Mouse (Mus musculus) cortical plate, adult 2 months (tissue): ENCODE measurements around the gene Dcaf11. TPM values are rescaled to one million over a fixed set of nuclear protein-coding genes. Genes with fewer than 3 reads are reported as not detected.

Source experiments
- H3K27ac ChIP-seq: fragments of 200-500 bp; 2 replicates; pipeline ENCODE4 v1.5.1; 2012; ENCODE audit warnings: low read length, control low read depth, inconsistent platforms; ENCODE audit not compliant: insufficient read depth
- H3K4me1 ChIP-seq: fragments of 200-500 bp; 2 replicates; pipeline ENCODE4 v1.6.1; 2011; ENCODE audit warnings: low read length; ENCODE audit not compliant: control insufficient read depth, insufficient read depth
- H3K4me3 ChIP-seq: fragments of 200-500 bp; 2 replicates; pipeline ENCODE4 v1.5.1; 2011; ENCODE audit warnings: mild to moderate bottlenecking, low read length, control low read depth; ENCODE audit not compliant: insufficient read depth
- CTCF ChIP-seq: fragments of 200-500 bp; IDR thresholded peaks from 2 replicates; pipeline ENCODE4 v1.5.1; 2011; ENCODE audit warnings: mild to moderate bottlenecking, control low read depth, low read length; ENCODE audit not compliant: insufficient read depth; ENCODE audit errors: extremely low read depth
- POLR2A ChIP-seq: fragments of 200-500 bp; IDR thresholded peaks from 2 replicates; pipeline ENCODE4 v1.6.1; 2011; ENCODE audit warnings: mild to moderate bottlenecking, low read length, control low read depth; ENCODE audit not compliant: insufficient read depth; ENCODE audit errors: extremely low read depth
- polyA plus RNA-seq: library from polyadenylated mRNA; depleted of rRNA; stranded (reverse); fragments of >200 nt; gene quantifications from 2 replicates; pipeline ENCODE4 v1.2.3, GENCODE M21; 2012; rRNA removed

Gene Dcaf11
- polyA plus RNA-seq, result 94.6 and 110 TPM in 2 replicates

GRCm38 (mm10) chr14:55559799-55560201, at the start of gene Dcaf11:
Gene Dcaf11 (plus strand): TSS chr14:55560006.
- peak within 1 kb of the TSS; percentile 89 for H3K27ac ChIP-seq
- TF ChIP-seq CTCF (no peak), POLR2A (peak; percentile 77)
- H3K4me1 ChIP-seq, result peaks cover 3% of the 10 kb centered on the region; the same call in 1 of the 2 replicates
- H3K4me3 ChIP-seq, result peak within 1 kb of the TSS; percentile 67

DNA sequence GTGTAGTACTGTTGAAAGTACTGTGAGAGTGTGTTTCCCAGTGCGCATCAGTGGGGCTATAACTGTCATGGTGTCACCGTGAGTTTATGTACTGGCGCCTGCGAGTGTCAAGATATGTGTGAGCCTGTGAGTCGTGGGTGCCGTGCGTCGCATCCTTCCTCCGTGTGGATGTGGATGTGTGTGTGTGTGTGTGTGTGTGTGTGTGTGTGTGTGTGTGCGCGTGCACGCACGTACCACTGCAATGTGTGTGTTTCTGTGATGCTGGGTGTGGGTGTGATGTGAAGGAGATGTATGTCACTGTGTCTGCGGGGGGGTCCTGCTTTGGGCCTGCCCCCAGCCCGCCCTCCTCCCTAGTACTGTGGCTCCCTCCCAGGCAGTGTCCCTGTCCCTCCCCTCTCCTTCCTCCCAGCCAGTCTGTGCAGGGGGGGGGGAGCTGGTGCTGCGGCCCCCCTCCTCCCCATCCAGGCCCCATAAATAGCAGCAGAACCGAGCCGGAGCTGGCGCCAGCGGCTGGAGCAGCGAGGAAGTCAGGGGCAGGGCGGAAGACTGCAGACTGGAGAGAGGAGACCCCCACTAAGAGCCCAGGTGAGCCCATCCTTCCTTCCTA, 49.6 kb upstream of the Dcaf11 start, which contains the start of gene Cpne6:
Gene Cpne6 (plus strand): TSS at position 321 of the 607 bp plus-strand sequence.
- Histone ChIP-seq H3K4me1 (no peaks in the 10 kb centered on the region), H3K27ac (peak within 1 kb of the TSS; percentile 75), H3K4me3 (peak within 1 kb of the TSS; percentile 75)
- TF ChIP-seq CTCF (no peak), POLR2A (peak; percentile 45; the same call in 1 of the 2 replicates)

GRCm38 (mm10) chr14:55511037-55511436, 48.8 kb upstream of the Dcaf11 start:
- TF ChIP-seq CTCF (no peak), POLR2A (peak; percentile 51; the same call in 1 of the 2 replicates)
- Histone ChIP-seq H3K4me1 (no peaks in the 10 kb centered on the region), H3K27ac (peak overlapping the region; percentile 75), H3K4me3 (peak overlapping the region; percentile 75)

GRCm38 (mm10) chr14:55513927-55514326, 45.9 kb upstream of the Dcaf11 start:
- H3K4me1 ChIP-seq, result 0 out of 2 replicates have a peak, but pooled peaks cover under 1% of the 10 kb centered on the region
- H3K4me3 ChIP-seq, result no peak overlapping the region
- H3K27ac ChIP-seq, result no peak overlapping the region
- TF ChIP-seq POLR2A (no peak), CTCF (no peak)

- no peak overlapping the region for H3K4me3 ChIP-seq
- no peak for TF ChIP-seq CTCF
- TF ChIP-seq POLR2A, result no peak
- H3K27ac ChIP-seq, result no peak overlapping the region
- peaks cover 8% of the 10 kb centered on the region for H3K4me1 ChIP-seq
Observed at GRCm38 (mm10) chr14:55515846-55516245, 44.0 kb upstream of the Dcaf11 start.

- TF ChIP-seq POLR2A, result 0 out of 2 replicates have a peak, but pooled peaks have one; percentile 2
- no peak for TF ChIP-seq CTCF
- Histone ChIP-seq H3K27ac (no peak overlapping the region), H3K4me1 (peaks cover 8% of the 10 kb centered on the region), H3K4me3 (no peak overlapping the region)
Observed at GRCm38 (mm10) chr14:55518897-55519296, 40.9 kb upstream of the Dcaf11 start.

DNA sequence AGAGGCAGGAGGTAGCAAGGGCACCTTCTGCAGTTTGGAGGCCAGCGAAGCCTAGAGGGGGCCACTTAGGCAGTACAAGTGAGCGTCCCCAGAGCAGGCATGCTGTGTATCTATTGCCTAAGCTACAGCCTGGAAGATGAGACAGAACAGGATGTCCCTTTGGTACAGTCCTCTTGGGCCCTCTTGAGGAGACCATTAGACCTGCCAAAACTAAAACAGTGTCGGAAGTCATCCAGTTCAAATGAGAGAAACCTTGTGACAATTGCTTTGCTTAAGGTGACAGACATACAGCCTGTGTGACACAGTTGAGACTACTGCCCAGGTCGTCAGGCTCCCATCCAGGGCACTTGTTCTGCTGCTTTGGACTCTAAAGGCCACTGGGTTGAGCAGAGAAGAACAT, 40.2 kb upstream of the Dcaf11 start:
- H3K4me3 ChIP-seq, result no peak overlapping the region
- H3K27ac ChIP-seq, result no peak overlapping the region
- TF ChIP-seq CTCF, result no peak
- no peak for TF ChIP-seq POLR2A
- peaks cover 8% of the 10 kb centered on the region for H3K4me1 ChIP-seq

- Histone ChIP-seq H3K27ac (no peak overlapping the region), H3K4me1 (peaks cover 8% of the 10 kb centered on the region), H3K4me3 (peak overlapping the region; percentile 22)
- TF ChIP-seq CTCF (0 out of 2 replicates have a peak, but pooled peaks have one; percentile 5), POLR2A (no peak)
Observed at GRCm38 (mm10) chr14:55520451-55521361, 39.1 kb upstream of the Dcaf11 start.

DNA sequence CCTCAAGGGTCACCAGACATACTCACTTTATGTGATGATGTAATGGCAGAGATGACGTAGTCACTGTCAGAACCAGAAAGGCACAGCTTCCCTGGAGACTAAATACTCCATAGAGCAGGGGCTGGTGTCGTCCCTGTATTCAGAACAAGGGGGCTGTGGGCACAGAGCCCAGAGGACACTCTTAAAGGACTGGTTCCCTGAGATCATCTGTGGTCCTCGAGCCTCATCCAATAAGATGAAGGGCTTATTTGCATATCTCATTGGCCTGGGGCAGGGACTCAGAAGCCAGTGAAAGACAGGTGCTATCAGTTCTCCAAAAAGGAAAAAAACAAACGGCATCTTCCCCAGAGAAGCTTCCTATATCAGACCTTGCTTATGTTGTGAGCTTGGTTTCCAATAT, 35.7 kb upstream of the Dcaf11 start:
- no peak overlapping the region for H3K27ac ChIP-seq
- no peak overlapping the region for H3K4me3 ChIP-seq
- peaks cover 7% of the 10 kb centered on the region for H3K4me1 ChIP-seq
- TF ChIP-seq CTCF (no peak), POLR2A (no peak)
